Mouse (Mus musculus) limb, embryonic 13.5 days (tissue): ENCODE data around the gene Dennd1a. TPM values are rescaled to one million over a fixed set of nuclear protein-coding genes. Genes with fewer than 3 reads are reported as not detected.

Experiments
- ATAC-seq: fragments of 200-750 bp; cut with Nextera tagmentation; 2 replicates; pipeline ENCODE4 v1.8.0; 2017; ENCODE audit warnings: low read depth, moderate number of reproducible peaks, moderate TSS enrichment; ENCODE audit not compliant: low FRiP score
- H3K27ac ChIP-seq: fragments of 300-500 bp; sonication (generic); 2 replicates; pipeline ENCODE4 v1.5.1; 2015; ENCODE audit warnings: inconsistent platforms, mild to moderate bottlenecking, moderate library complexity
- H3K27me3 ChIP-seq: fragments of 300-500 bp; sonication (generic); 2 replicates; pipeline ENCODE4 v1.6.1; 2015; ENCODE audit warnings: mild to moderate bottlenecking, inconsistent platforms
- H3K36me3 ChIP-seq: fragments of 300-500 bp; sonication (generic); 2 replicates; pipeline ENCODE4 v1.6.1; 2015; ENCODE audit warnings: inconsistent platforms, mild to moderate bottlenecking, moderate library complexity
- H3K4me1 ChIP-seq: fragments of 300-500 bp; sonication (generic); 2 replicates; pipeline ENCODE4 v1.6.1; 2015; ENCODE audit warnings: inconsistent platforms
- H3K4me2 ChIP-seq: fragments of 300-500 bp; sonication (generic); replicated peaks from 2 replicates; pipeline ENCODE4 v1.6.1; 2015; ENCODE audit warnings: inconsistent platforms, mild to moderate bottlenecking, moderate library complexity
- H3K4me3 ChIP-seq: fragments of 300-500 bp; sonication (generic); 2 replicates; pipeline ENCODE4 v1.5.1; 2015; ENCODE audit warnings: moderate library complexity, mild to moderate bottlenecking, inconsistent platforms
- H3K9ac ChIP-seq: fragments of 300-500 bp; sonication (generic); 2 replicates; pipeline ENCODE4 v1.6.1; 2015; ENCODE audit warnings: mild to moderate bottlenecking, inconsistent platforms
- H3K9me3 ChIP-seq: fragments of 300-500 bp; sonication (generic); 2 replicates; pipeline ENCODE4 v1.6.1; 2016; ENCODE audit warnings: inconsistent platforms
- WGBS: fragments of 180-500 bp; shearing (Covaris S2); methylation state at CpG from one replicate; pipeline ENCODE4 v1.1.7; 2015; 5-methylcytosine and 5-hydroxymethylcytosine counted together
- polyA plus RNA-seq: library from polyadenylated mRNA; unstranded; fragments of >200 nt; fragmentation: Nextera tagmentation; extraction: Ambion mirVana; gene quantifications from 2 replicates; pipeline ENCODE4 v1.2.1, GENCODE M21; 2015

Dennd1a gene
- polyA plus RNA-seq, 1 experiment from 2014 or later: 15.8 TPM

DNA sequence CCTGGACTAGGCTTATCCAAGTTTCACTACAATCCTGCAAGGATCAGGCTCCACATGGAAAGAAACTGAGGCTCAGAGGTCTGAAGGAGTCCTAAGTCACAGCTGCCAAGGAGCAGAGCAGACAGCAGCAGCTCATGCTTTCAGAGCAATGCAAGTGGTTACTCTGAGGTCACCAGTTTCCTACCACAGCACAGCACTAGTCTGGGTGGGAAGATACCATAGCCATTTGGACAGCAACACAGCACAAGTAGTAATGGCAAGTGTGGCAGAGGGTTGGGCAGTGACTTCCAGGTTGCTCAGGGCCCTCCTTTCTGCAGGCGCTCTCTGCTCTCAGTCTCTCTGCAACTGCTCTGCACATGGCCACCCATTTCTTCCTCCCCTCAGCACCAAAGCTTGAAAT, 354.9 kb downstream of the Dennd1a start:
- Histone ChIP-seq H3K4me2 (no peak overlapping the region), H3K9me3 (no peaks in the 10 kb centered on the region), H3K4me1 (peaks cover 9% of the 10 kb centered on the region; the same call in 1 of the 2 replicates), H3K9ac (no peak overlapping the region), H3K4me3 (no peak overlapping the region), H3K36me3 (peaks cover 14% of the 10 kb centered on the region), H3K27ac (no peak overlapping the region), H3K27me3 (no peaks in the 10 kb centered on the region)
- no peak for ATAC-seq
- WGBS: 100% methylated on average over 1 of the region's 1 CpGs

- WGBS: 54% methylated on average over 5 of the region's 5 CpGs
- no peaks in the 10 kb centered on the region for H3K9me3 ChIP-seq
- no peak overlapping the region for H3K27ac ChIP-seq
- H3K4me1 ChIP-seq: peaks cover 6% of the 10 kb centered on the region; the same call in 1 of the 2 replicates
- no peak overlapping the region for H3K9ac ChIP-seq
- ATAC-seq: no peak
- no peak overlapping the region for H3K4me2 ChIP-seq
- H3K36me3 ChIP-seq: peaks cover 11% of the 10 kb centered on the region
- no peaks in the 10 kb centered on the region for H3K27me3 ChIP-seq
- no peak overlapping the region for H3K4me3 ChIP-seq
These were observed 355.9 kb downstream of the Dennd1a start for GRCm38 (mm10) chr2:37931018-37931930.

GRCm38 (mm10) chr2:37926133-37926503, 361.1 kb downstream of the Dennd1a start:
- no peak overlapping the region for H3K4me3 ChIP-seq
- ATAC-seq: no peak
- no peak overlapping the region for H3K4me2 ChIP-seq

DNA sequence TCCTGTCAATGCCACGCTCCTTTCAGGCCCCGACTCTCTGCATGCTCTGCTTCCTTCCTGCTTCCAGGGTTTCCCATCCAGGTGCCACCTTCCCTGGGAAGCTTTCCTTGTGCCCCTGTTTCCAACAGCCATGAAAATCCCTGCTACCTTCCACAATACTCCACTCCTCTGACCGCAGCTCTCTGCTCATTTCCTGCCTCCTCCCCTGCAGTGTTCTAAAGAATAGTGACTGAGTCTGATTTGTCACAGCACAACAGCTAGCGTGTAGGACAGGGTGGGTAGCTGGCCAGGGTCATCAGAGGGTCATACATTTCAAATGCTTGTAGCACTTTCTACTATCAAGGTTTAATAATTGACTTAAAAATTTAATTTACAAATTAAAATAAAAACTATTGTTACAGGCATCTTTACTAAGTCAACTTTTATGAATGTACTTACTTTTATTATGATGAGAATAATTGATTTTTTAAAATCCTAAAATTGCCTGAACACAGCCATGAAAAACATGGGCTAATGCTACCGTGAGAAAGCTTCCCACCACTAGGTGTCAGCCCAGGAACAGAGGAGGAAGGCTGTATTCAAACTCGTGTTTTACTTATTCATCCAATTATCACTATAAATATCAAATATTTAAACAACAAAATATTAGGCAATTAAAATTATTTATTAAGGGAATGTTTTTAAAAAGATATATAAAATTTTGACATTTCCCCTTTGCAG, 361.6 kb downstream of the Dennd1a start:
- 34% methylated on average over 6 of the region's 6 CpGs for WGBS
- H3K9ac ChIP-seq: peak overlapping the region; percentile 19; the same call in 1 of the 2 replicates
- H3K9me3 ChIP-seq: no peaks in the 10 kb centered on the region
- H3K36me3 ChIP-seq: no peaks in the 10 kb centered on the region
- no peak overlapping the region for H3K4me3 ChIP-seq
- ATAC-seq: no peak
- H3K27ac ChIP-seq: no peak overlapping the region
- peaks cover 14% of the 10 kb centered on the region for H3K4me1 ChIP-seq
- H3K27me3 ChIP-seq: no peaks in the 10 kb centered on the region
- H3K4me2 ChIP-seq: no peak overlapping the region

More at GRCm38 (mm10) chr2:37926133-37926503, 361.1 kb downstream of the Dennd1a start:
- 67% methylated on average over 5 of the region's 5 CpGs for WGBS
- no peaks in the 10 kb centered on the region for H3K36me3 ChIP-seq
- H3K27me3 ChIP-seq: no peaks in the 10 kb centered on the region
- H3K4me1 ChIP-seq: peaks cover 15% of the 10 kb centered on the region
- no peaks in the 10 kb centered on the region for H3K9me3 ChIP-seq
- H3K9ac ChIP-seq: no peak overlapping the region
- no peak overlapping the region for H3K27ac ChIP-seq

DNA sequence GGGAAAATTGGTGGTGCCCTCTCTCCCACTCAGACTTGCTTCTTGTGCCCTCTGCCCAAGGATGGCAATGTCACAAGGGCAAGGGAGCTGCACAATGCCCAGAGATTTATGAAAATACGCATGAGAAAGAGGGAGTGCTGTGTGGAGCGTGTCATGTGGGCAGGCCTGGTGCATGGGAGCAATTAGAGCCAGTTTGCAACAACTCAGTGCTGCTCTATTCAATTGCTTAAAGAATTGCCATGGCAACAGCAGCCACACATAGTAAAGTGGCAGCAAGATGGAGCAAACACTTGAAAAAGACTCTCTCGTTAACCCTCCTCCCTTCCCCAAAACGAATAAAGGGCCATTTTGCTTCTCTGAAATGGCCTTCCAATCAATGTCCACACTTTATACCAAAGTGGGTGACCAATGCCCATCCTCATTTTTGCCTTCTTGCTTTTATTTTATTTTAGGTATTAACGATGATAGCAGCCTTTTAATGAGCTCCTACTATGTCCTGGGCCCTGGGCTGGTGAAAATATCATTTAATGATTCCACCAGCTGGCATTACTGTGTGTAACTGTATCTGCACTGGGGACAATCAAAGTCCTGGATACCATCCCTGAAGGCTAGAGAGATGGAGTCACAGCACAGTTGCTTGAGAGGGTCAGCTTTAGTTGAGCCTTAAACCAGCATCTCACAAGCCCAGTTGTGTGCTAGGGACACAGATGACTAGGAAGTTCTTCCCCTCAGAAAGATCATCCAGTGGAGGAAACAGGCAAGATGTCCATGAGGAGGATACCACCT, 378.3 kb downstream of the Dennd1a start:
- H3K36me3 ChIP-seq: peaks cover 7% of the 10 kb centered on the region; the same call in 1 of the 2 replicates
- no peak overlapping the region for H3K9ac ChIP-seq
- no peaks in the 10 kb centered on the region for H3K9me3 ChIP-seq
- no peak for ATAC-seq
- 28% methylated on average over 5 of the region's 5 CpGs for WGBS
- peaks cover 20% of the 10 kb centered on the region for H3K4me1 ChIP-seq
- H3K4me3 ChIP-seq: no peak overlapping the region
- no peak overlapping the region for H3K27ac ChIP-seq
- H3K4me2 ChIP-seq: no peak overlapping the region
- no peaks in the 10 kb centered on the region for H3K27me3 ChIP-seq

DNA sequence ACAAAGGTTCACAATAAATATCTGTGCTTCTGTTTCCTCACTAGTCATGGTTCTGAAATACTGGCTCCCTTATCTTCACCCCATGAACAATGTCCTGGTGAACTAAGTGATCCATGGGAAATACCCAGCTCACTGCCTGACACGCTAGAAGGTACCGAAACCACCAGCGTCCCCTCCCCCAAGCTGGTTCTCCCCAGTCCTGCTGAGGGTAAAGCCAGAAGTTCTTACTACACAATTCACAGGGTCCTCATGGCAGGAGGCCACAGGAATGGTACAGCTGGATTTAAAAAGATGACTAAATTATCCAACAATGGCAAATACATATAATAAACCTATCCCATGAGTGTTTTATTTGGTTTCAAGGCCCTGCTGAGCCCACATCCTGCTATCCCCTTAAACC, 378.9 kb downstream of the Dennd1a start:
- H3K4me1 ChIP-seq: peaks cover 20% of the 10 kb centered on the region
- no peak overlapping the region for H3K4me3 ChIP-seq
- H3K36me3 ChIP-seq: peaks cover 11% of the 10 kb centered on the region; the same call in 1 of the 2 replicates
- H3K4me2 ChIP-seq: no peak overlapping the region
- H3K9me3 ChIP-seq: no peaks in the 10 kb centered on the region
- WGBS: 61% methylated on average over 3 of the region's 3 CpGs
- no peak overlapping the region for H3K9ac ChIP-seq
- no peaks in the 10 kb centered on the region for H3K27me3 ChIP-seq
- no peak for ATAC-seq
- no peak overlapping the region for H3K27ac ChIP-seq

DNA sequence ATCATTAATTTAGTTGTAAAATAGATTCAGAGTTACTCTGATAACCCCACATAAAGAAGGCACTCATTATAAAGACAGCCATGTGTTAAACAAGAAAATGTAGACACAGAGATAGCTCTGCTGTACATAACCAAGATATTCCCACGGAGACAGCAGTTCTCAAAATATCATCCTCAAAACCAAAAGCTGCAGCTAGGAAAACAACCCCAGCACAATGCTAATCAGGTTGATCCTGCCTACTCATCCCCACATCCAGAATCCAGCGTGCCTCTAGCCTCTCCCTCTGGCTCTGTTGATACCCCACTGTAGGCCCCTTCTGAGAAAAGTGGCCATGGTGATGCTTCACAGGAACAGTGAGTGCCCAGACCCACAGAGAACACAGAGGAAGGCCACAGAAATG, 380.9 kb downstream of the Dennd1a start:
- no peak overlapping the region for H3K9ac ChIP-seq
- peaks cover 20% of the 10 kb centered on the region for H3K4me1 ChIP-seq
- H3K4me2 ChIP-seq: no peak overlapping the region
- no peak overlapping the region for H3K4me3 ChIP-seq
- 90% methylated on average over 2 of the region's 2 CpGs for WGBS
- H3K27me3 ChIP-seq: no peaks in the 10 kb centered on the region
- H3K36me3 ChIP-seq: 0 out of 2 replicates have a peak, but pooled peaks cover 8% of the 10 kb centered on the region
- no peak for ATAC-seq
- no peaks in the 10 kb centered on the region for H3K9me3 ChIP-seq
- H3K27ac ChIP-seq: no peak overlapping the region

DNA sequence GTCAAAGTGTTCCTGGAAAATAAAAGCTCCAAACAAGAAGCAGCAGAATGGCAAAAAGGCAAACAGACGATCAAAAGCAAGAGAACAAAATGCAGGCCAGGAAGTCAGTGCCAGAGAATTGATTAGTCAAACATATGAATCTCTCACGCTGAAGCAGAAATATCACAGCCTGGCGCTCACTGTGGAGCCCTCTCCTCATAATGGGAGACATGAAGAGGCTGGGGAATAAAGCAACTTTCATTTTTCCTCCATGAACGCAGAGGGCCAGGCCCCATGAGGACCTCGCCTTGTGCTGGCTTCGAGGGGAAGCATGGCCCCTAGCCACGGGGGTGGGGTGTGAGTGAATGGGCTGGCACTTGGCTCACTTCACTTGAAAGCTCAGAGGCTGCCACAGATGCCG, 383.9 kb downstream of the Dennd1a start:
- peaks cover 2% of the 10 kb centered on the region for H3K4me1 ChIP-seq
- ATAC-seq: no peak
- 0 out of 2 replicates have a peak, but pooled peaks cover 8% of the 10 kb centered on the region for H3K36me3 ChIP-seq
- H3K4me3 ChIP-seq: no peak overlapping the region
- H3K27ac ChIP-seq: no peak overlapping the region
- no peaks in the 10 kb centered on the region for H3K27me3 ChIP-seq
- 81% methylated on average over 8 of the region's 8 CpGs for WGBS
- H3K4me2 ChIP-seq: no peak overlapping the region
- H3K9me3 ChIP-seq: no peaks in the 10 kb centered on the region
- H3K9ac ChIP-seq: no peak overlapping the region

DNA sequence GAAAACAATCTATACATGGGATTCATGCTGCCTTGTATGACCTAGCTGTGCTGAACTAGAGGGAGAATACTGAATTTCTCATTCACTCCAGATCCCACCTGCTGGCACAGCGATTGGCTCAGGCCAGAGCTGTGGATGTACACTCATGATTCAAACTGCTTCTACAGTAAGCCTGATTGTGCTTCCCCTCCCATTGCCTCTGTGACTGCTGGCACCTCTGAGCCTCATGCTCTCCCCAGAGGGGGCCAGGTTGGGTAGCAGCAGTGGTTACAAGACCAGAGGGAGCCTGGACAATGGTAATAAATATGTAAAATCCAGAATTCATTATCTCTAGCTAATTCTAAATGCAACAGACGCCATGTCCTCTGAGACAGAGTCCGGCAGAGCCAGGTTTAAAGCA, 404.0 kb downstream of the Dennd1a start:
- no peak for ATAC-seq
- peaks cover 6% of the 10 kb centered on the region; the same call in 1 of the 2 replicates for H3K4me1 ChIP-seq
- no peak overlapping the region for H3K4me2 ChIP-seq
- 81% methylated on average over 3 of the region's 3 CpGs for WGBS
- H3K27ac ChIP-seq: no peak overlapping the region
- no peaks in the 10 kb centered on the region for H3K27me3 ChIP-seq
- H3K9me3 ChIP-seq: no peaks in the 10 kb centered on the region
- no peak overlapping the region for H3K4me3 ChIP-seq
- no peak overlapping the region for H3K9ac ChIP-seq
- H3K36me3 ChIP-seq: peaks cover 2% of the 10 kb centered on the region; the same call in 1 of the 2 replicates

GRCm38 (mm10) chr2:37881262-37881913, 405.8 kb downstream of the Dennd1a start:
- no peak overlapping the region for H3K4me2 ChIP-seq
- 77% methylated on average over 5 of the region's 5 CpGs for WGBS
- peaks cover 6% of the 10 kb centered on the region; the same call in 1 of the 2 replicates for H3K4me1 ChIP-seq
- H3K36me3 ChIP-seq: peaks cover 2% of the 10 kb centered on the region; the same call in 1 of the 2 replicates
- H3K9ac ChIP-seq: no peak overlapping the region
- H3K4me3 ChIP-seq: no peak overlapping the region
- H3K27ac ChIP-seq: no peak overlapping the region
- ATAC-seq: no peak
- no peaks in the 10 kb centered on the region for H3K9me3 ChIP-seq
- H3K27me3 ChIP-seq: no peaks in the 10 kb centered on the region

DNA sequence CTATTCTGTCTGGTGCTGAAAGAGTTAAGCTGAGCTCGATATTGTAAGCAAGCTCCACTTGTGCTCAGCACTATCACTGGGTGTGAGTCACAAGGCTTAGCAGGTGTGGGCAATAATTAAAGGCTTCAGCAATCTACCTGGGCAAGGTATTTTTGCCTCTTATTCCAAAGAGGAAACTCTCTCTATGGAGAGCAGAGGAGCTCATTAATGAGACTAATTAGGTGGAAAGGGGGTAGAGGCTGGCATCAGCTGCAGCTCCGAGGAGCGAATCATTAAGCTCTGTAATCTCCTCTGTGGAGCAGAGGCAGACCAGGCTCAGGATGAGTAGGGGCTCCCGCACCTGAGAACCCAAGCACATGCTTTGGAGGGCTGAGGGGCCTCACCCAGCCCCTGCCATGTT, 407.5 kb downstream of the Dennd1a start:
- WGBS: 29% methylated on average over 4 of the region's 4 CpGs
- Histone ChIP-seq H3K27me3 (no peaks in the 10 kb centered on the region), H3K27ac (no peak overlapping the region), H3K9ac (no peak overlapping the region), H3K36me3 (peaks cover under 1% of the 10 kb centered on the region; the same call in 1 of the 2 replicates), H3K4me1 (peaks cover 6% of the 10 kb centered on the region; the same call in 1 of the 2 replicates), H3K4me2 (no peak overlapping the region), H3K9me3 (no peaks in the 10 kb centered on the region), H3K4me3 (no peak overlapping the region)
- no peak for ATAC-seq
